8 mouse cellular contexts compared by ENCODE assay signal in the genomic region with DNA sequence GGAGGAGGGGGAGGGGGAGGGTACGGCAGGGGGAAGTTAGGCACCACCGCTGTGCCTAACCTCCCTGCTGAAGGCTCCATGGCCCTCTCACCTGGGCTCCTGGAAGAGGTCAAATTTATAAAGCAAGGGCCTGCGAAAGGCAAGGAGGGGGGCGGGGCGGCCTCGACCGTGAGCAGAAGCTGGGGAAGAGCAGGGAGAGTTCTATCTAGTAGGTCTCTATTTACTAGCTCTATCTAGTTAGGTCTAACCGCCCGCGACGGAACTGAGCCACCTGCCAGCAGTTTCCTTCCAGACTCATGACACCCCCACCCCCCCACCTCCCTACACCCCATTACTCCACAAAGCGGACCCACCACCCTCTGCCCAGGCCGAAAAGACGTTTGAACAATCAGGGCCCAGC. TPM values are rescaled to one million over a fixed set of nuclear protein-coding genes. Genes with fewer than 3 reads are reported as not detected.
DNase-seq lines count a peak whose midpoint lies in the region; ATAC-seq and TF ChIP-seq lines count a peak whose summit lies in the region.

No protein-coding gene starts in this region.

- peak overlapping the region; percentile 60; the same call in 1 of the 2 replicates for H3K9ac ChIP-seq in forebrain, embryonic 13.5 days
- no peak overlapping the region for H3K9ac ChIP-seq in liver, embryonic 13.5 days

- no peaks in the 10 kb centered on the region for H3K9me3 ChIP-seq in forebrain, embryonic 13.5 days (replicated peaks)
- H3K9me3 ChIP-seq in liver, embryonic 13.5 days (replicated peaks) = no peaks in the 10 kb centered on the region

- ATAC-seq in forebrain, embryonic 13.5 days = no peak
- no peak for ATAC-seq in liver, embryonic 13.5 days (ENCODE audit: low read depth)

- peak overlapping the region; percentile 59 for H3K4me3 ChIP-seq in lung, adult 2 months (replicated peaks; ENCODE audit: extremely low read depth, low read depth, low read length)
- peak overlapping the region; percentile 37 for H3K4me3 ChIP-seq in forebrain, embryonic 13.5 days
- peak overlapping the region; percentile 44 for H3K4me3 ChIP-seq in liver, embryonic 13.5 days (replicated peaks)
- peak overlapping the region; percentile 91 for H3K4me3 ChIP-seq in thymus, adult 2 months (ENCODE audit: control insufficient read depth, insufficient read depth, low read length)

- no peaks in the 10 kb centered on the region for H3K27me3 ChIP-seq in forebrain, embryonic 13.5 days
- H3K27me3 ChIP-seq in liver, embryonic 13.5 days = peaks cover 45% of the 10 kb centered on the region
- H3K27me3 ChIP-seq in thymus, adult 2 months (ENCODE audit: control insufficient read depth, insufficient read depth, low read length) = no peaks in the 10 kb centered on the region

- 19% methylated on average over 14 of the region's 14 CpGs for WGBS in lung, adult 2 months
- WGBS in forebrain, embryonic 13.5 days = 34% methylated on average over 14 of the region's 14 CpGs
- 14% methylated on average over 14 of the region's 14 CpGs for WGBS in liver, embryonic 13.5 days (ENCODE audit: insufficient replicate concordance)
- WGBS in thymus, adult 2 months = 2% methylated on average over 14 of the region's 14 CpGs

- no peak overlapping the region for H3K27ac ChIP-seq in forebrain, embryonic 13.5 days
- no peak overlapping the region for H3K27ac ChIP-seq in liver, embryonic 13.5 days
- no peak overlapping the region for H3K27ac ChIP-seq in thymus, adult 2 months (ENCODE audit: control insufficient read depth, insufficient read depth, low read length)

- no peak for TF ChIP-seq POLR2A in lung, adult 2 months (IDR thresholded peaks at IDR 0.05; ENCODE audit: borderline replicate concordance, extremely low read depth, low read depth, low read length)
- no peak for TF ChIP-seq POLR2A in thymus, adult 2 months (IDR thresholded peaks at IDR 0.05; ENCODE audit: control insufficient read depth, extremely low read depth, insufficient read depth, low read length, poor library complexity)

- no peak for DNase-seq in lung, adult 2 months
- no peak for DNase-seq in lung, postnatal 14 days
- no peak for DNase-seq in liver, embryonic 13.5 days
- DNase-seq in thymus, adult 2 months = peak; percentile 55
- no peak for DNase-seq in embryo, embryonic 10.5 days (ENCODE audit: low spot score)
- no peak for DNase-seq in cerebellum, postnatal 25 days
- DNase-seq in adipocyte (ENCODE audit: low spot score) = no peak

- H3K4me2 ChIP-seq in forebrain, embryonic 13.5 days = peak overlapping the region; percentile 66
- peak overlapping the region; percentile 62 for H3K4me2 ChIP-seq in liver, embryonic 13.5 days

- H3K4me1 ChIP-seq in lung, adult 2 months (ENCODE audit: control insufficient read depth, insufficient read depth, low read length) = peaks cover 25% of the 10 kb centered on the region
- peaks cover 22% of the 10 kb centered on the region for H3K4me1 ChIP-seq in forebrain, embryonic 13.5 days
- peaks cover 12% of the 10 kb centered on the region for H3K4me1 ChIP-seq in liver, embryonic 13.5 days (replicated peaks)
- H3K4me1 ChIP-seq in thymus, adult 2 months (replicated peaks; ENCODE audit: control insufficient read depth, insufficient read depth, low read length) = peaks cover 14% of the 10 kb centered on the region

- H3K36me3 ChIP-seq in forebrain, embryonic 13.5 days (ENCODE audit: poor library complexity, severe bottlenecking) = no peaks in the 10 kb centered on the region
- H3K36me3 ChIP-seq in liver, embryonic 13.5 days = no peaks in the 10 kb centered on the region
- no peaks in the 10 kb centered on the region for H3K36me3 ChIP-seq in thymus, adult 2 months (ENCODE audit: control insufficient read depth, insufficient read depth, low read length)

- no peak for TF ChIP-seq CTCF in lung, adult 2 months (IDR thresholded peaks at IDR 0.05; ENCODE audit: insufficient read depth, low read length)
- TF ChIP-seq CTCF in thymus, adult 2 months (IDR thresholded peaks at IDR 0.05; ENCODE audit: borderline replicate concordance, control insufficient read depth, extremely low read depth, insufficient read depth, low read length, poor library complexity) = no peak

RNA-seq across cellular contexts. Expression of a gene that starts 56.4 kb away (rescaled TPM):
- polyA plus RNA-seq in lung, adult 2 months (2012; rRNA removed) = 781 and 1,078 TPM in 2 replicates
- 10.4 and 10.6 TPM in 2 replicates for polyA plus RNA-seq in forebrain, embryonic 13.5 days (2015; fragmentation: Nextera tagmentation; extraction: Ambion mirVana)
- polyA plus RNA-seq in liver, embryonic 13.5 days (2015; fragmentation: Nextera tagmentation; extraction: Ambion mirVana) = 11.3 and 11.7 TPM in 2 replicates
- polyA plus RNA-seq in thymus, adult 2 months (2012; rRNA removed) = 117 and 122 TPM in 2 replicates

RNA-seq across cellular contexts. Expression of a gene that starts 57.5 kb away (rescaled TPM):
- polyA plus RNA-seq in lung, adult 2 months (2012; rRNA removed) = 1.4 and 1.6 TPM in 2 replicates
- 0.19 and 0.26 TPM in 2 replicates for polyA plus RNA-seq in forebrain, embryonic 13.5 days (2015; fragmentation: Nextera tagmentation; extraction: Ambion mirVana)
- polyA plus RNA-seq in liver, embryonic 13.5 days (2015; fragmentation: Nextera tagmentation; extraction: Ambion mirVana) = 0.10 TPM in 2 replicates
- polyA plus RNA-seq in thymus, adult 2 months (2012; rRNA removed) = 0.49 and 1.0 TPM in 2 replicates

Comparison
In these comparisons a context has a peak if more than half of its experiments do, and no peak if none do; other contexts are left out.
1. H3K4me3 ChIP-seq: peak in every context shown above with its lines; median percentile 91 in thymus, adult 2 months; 59 in lung, adult 2 months; 44 in liver, embryonic 13.5 days; 37 in forebrain, embryonic 13.5 days.